Mouse (Mus musculus) heart, embryonic 11.5 days (tissue): ENCODE results near the gene Trim30b. TPM values are rescaled to one million over a fixed set of nuclear protein-coding genes. Genes with fewer than 3 reads are reported as not detected.

ENCODE experiments used
- ATAC-seq: fragments of 200-750 bp; cut with Nextera tagmentation; replicated peaks from 2 replicates; pipeline ENCODE4 v1.8.0; 2017; ENCODE audit warnings: moderate library complexity; ENCODE audit not compliant: insufficient number of reproducible peaks, low FRiP score, low TSS enrichment
- H3K27ac ChIP-seq: fragments of 300-500 bp; sonication (generic); 2 replicates; pipeline ENCODE4 v1.5.1; 2014; ENCODE audit warnings: mild to moderate bottlenecking, low read depth, low read length
- H3K27me3 ChIP-seq: fragments of 300-500 bp; sonication (generic); 2 replicates; pipeline ENCODE4 v1.6.1; 2014; ENCODE audit warnings: mild to moderate bottlenecking, low read length, mixed read lengths; ENCODE audit not compliant: control insufficient read depth, insufficient read depth
- H3K36me3 ChIP-seq: fragments of 300-500 bp; sonication (generic); 2 replicates; pipeline ENCODE4 v1.6.1; 2014; ENCODE audit warnings: mild to moderate bottlenecking, low read length, moderate library complexity, mixed read lengths; ENCODE audit not compliant: control insufficient read depth, insufficient read depth
- H3K4me1 ChIP-seq: fragments of 300-500 bp; sonication (generic); 2 replicates; pipeline ENCODE4 v1.6.1; 2014; ENCODE audit warnings: low read length; ENCODE audit not compliant: control insufficient read depth, insufficient read depth
- H3K4me2 ChIP-seq: fragments of 300-500 bp; sonication (generic); 2 replicates; pipeline ENCODE4 v1.6.1; 2014; ENCODE audit warnings: mild to moderate bottlenecking, moderate library complexity
- H3K4me3 ChIP-seq: fragments of 300-500 bp; sonication (generic); 2 replicates; pipeline ENCODE4 v1.5.1; 2014; ENCODE audit warnings: low read depth, low read length
- H3K9ac ChIP-seq: fragments of 300-500 bp; sonication (generic); 2 replicates; pipeline ENCODE4 v1.6.1; 2014; ENCODE audit warnings: mild to moderate bottlenecking, low read depth, low read length, moderate library complexity
- H3K9me3 ChIP-seq: fragments of 300-500 bp; sonication (generic); replicated peaks from 2 replicates; pipeline ENCODE4 v1.6.1; 2016; ENCODE audit warnings: low read length; ENCODE audit not compliant: control insufficient read depth
- WGBS: fragments of 180-500 bp; shearing (Covaris S2); extraction: QIAGEN DNeasy Blood & Tissue Kit; methylation state at CpG from one replicate; pipeline ENCODE4 v1.1.7; 2014; ENCODE audit not compliant: insufficient replicate concordance; 5-methylcytosine and 5-hydroxymethylcytosine counted together
- polyA plus RNA-seq: library from polyadenylated mRNA; unstranded; fragments of >200 nt; fragmentation: Nextera tagmentation; extraction: Ambion mirVana; gene quantifications from 2 replicates; pipeline ENCODE4 v1.2.1, GENCODE M21; 2014

Trim30b gene
- 0.16 TPM in 1 of 2 replicates, not detected in the other for polyA plus RNA-seq

- Histone ChIP-seq H3K4me2 (no peak within 1 kb of the TSS), H3K9ac (no peak within 1 kb of the TSS), H3K4me1 (no peaks in the 10 kb centered on the region), H3K27ac (no peak within 1 kb of the TSS), H3K9me3 (no peaks in the 10 kb centered on the region), H3K4me3 (no peak within 1 kb of the TSS), H3K36me3 (no peaks in the 10 kb centered on the region), H3K27me3 (no peaks in the 10 kb centered on the region)
- no peak for ATAC-seq
- 67% methylated on average over 1 of the region's 1 CpGs for WGBS
Measured at GRCm38 (mm10) chr7:104369736-104370414, at the start of gene Trim30b. Gene Trim30b, minus strand, starts transcription at chr7:104369884.

- no peak overlapping the region for H3K9ac ChIP-seq
- no peak overlapping the region for H3K27ac ChIP-seq
- no peak for ATAC-seq
- no peaks in the 10 kb centered on the region for H3K4me1 ChIP-seq
- no peak overlapping the region for H3K4me2 ChIP-seq
- WGBS = 84% methylated on average over 3 of the region's 3 CpGs
- H3K4me3 ChIP-seq = no peak overlapping the region
- no peaks in the 10 kb centered on the region for H3K27me3 ChIP-seq
- no peaks in the 10 kb centered on the region for H3K36me3 ChIP-seq
- no peaks in the 10 kb centered on the region for H3K9me3 ChIP-seq
Measured at GRCm38 (mm10) chr7:104404460-104404950, 34.8 kb upstream of the Trim30b start.

GRCm38 (mm10) chr7:104401140-104401539 is 31.5 kb upstream of the Trim30b start:
- Histone ChIP-seq H3K4me1 (no peaks in the 10 kb centered on the region), H3K4me2 (no peak overlapping the region), H3K9me3 (no peaks in the 10 kb centered on the region), H3K4me3 (no peak overlapping the region), H3K36me3 (no peaks in the 10 kb centered on the region), H3K27ac (no peak overlapping the region), H3K27me3 (no peaks in the 10 kb centered on the region), H3K9ac (no peak overlapping the region)
- ATAC-seq = no peak

- H3K9me3 ChIP-seq = no peaks in the 10 kb centered on the region
- no peaks in the 10 kb centered on the region for H3K27me3 ChIP-seq
- H3K36me3 ChIP-seq = no peaks in the 10 kb centered on the region
- H3K4me2 ChIP-seq = no peak within 1 kb of the TSS
- no peak within 1 kb of the TSS for H3K9ac ChIP-seq
- H3K27ac ChIP-seq = no peak within 1 kb of the TSS
- no peaks in the 10 kb centered on the region for H3K4me1 ChIP-seq
- 79% methylated on average over 1 of the region's 1 CpGs for WGBS
- no peak within 1 kb of the TSS for H3K4me3 ChIP-seq
- ATAC-seq = no peak
Measured at GRCm38 (mm10) chr7:104400698-104401097, 31.0 kb upstream of the Trim30b start, which contains the start of gene Trim30c. Gene Trim30c, minus strand, starts transcription at chr7:104400837.

- H3K4me1 ChIP-seq = no peaks in the 10 kb centered on the region
- H3K4me3 ChIP-seq = no peak overlapping the region
- no peak overlapping the region for H3K9ac ChIP-seq
- H3K27ac ChIP-seq = no peak overlapping the region
- no peaks in the 10 kb centered on the region for H3K9me3 ChIP-seq
- 73% methylated on average over 1 of the region's 1 CpGs for WGBS
- no peak for ATAC-seq
- no peaks in the 10 kb centered on the region for H3K27me3 ChIP-seq
- H3K4me2 ChIP-seq = no peak overlapping the region
- H3K36me3 ChIP-seq = no peaks in the 10 kb centered on the region
Measured at GRCm38 (mm10) chr7:104398492-104398891, 28.8 kb upstream of the Trim30b start.

GRCm38 (mm10) chr7:104366339-104366738 is 3.3 kb downstream of the Trim30b start:
- Histone ChIP-seq H3K4me2 (no peak overlapping the region), H3K9ac (no peak overlapping the region), H3K4me3 (no peak overlapping the region), H3K4me1 (no peaks in the 10 kb centered on the region), H3K9me3 (no peaks in the 10 kb centered on the region), H3K27ac (no peak overlapping the region), H3K27me3 (no peaks in the 10 kb centered on the region), H3K36me3 (no peaks in the 10 kb centered on the region)
- no peak for ATAC-seq

GRCm38 (mm10) chr7:104353600-104353967 is 16.1 kb downstream of the Trim30b start:
- Histone ChIP-seq H3K36me3 (no peaks in the 10 kb centered on the region), H3K4me1 (no peaks in the 10 kb centered on the region; the same call in 1 of the 2 replicates), H3K4me2 (peak overlapping the region; percentile 70), H3K4me3 (peak overlapping the region; percentile 54), H3K9me3 (no peaks in the 10 kb centered on the region), H3K27me3 (no peaks in the 10 kb centered on the region), H3K9ac (no peak overlapping the region), H3K27ac (0 out of 2 replicates have a peak overlapping the region, but pooled peaks have one; percentile 25)
- 57% methylated on average over 2 of the region's 2 CpGs for WGBS
- no peak; the same call in 1 of the 2 replicates for ATAC-seq

- Histone ChIP-seq H3K4me1 (no peaks in the 10 kb centered on the region; the same call in 1 of the 2 replicates), H3K36me3 (no peaks in the 10 kb centered on the region), H3K4me3 (peak within 1 kb of the TSS; percentile 54), H3K9ac (peak within 1 kb of the TSS; percentile 54; the same call in 1 of the 2 replicates), H3K9me3 (no peaks in the 10 kb centered on the region), H3K4me2 (peak within 1 kb of the TSS; percentile 70), H3K27ac (peak within 1 kb of the TSS; percentile 71), H3K27me3 (no peaks in the 10 kb centered on the region)
- WGBS = 3% methylated on average over 14 of the region's 14 CpGs
- peak; percentile 99 for ATAC-seq
Measured at GRCm38 (mm10) chr7:104352717-104353599, 16.7 kb downstream of the Trim30b start, which contains the start of gene Trim12c. Gene Trim12c, minus strand, starts transcription at chr7:104353362.
